Mouse (Mus musculus): ENCODE measurements around the gene Afg1l.

DNA sequence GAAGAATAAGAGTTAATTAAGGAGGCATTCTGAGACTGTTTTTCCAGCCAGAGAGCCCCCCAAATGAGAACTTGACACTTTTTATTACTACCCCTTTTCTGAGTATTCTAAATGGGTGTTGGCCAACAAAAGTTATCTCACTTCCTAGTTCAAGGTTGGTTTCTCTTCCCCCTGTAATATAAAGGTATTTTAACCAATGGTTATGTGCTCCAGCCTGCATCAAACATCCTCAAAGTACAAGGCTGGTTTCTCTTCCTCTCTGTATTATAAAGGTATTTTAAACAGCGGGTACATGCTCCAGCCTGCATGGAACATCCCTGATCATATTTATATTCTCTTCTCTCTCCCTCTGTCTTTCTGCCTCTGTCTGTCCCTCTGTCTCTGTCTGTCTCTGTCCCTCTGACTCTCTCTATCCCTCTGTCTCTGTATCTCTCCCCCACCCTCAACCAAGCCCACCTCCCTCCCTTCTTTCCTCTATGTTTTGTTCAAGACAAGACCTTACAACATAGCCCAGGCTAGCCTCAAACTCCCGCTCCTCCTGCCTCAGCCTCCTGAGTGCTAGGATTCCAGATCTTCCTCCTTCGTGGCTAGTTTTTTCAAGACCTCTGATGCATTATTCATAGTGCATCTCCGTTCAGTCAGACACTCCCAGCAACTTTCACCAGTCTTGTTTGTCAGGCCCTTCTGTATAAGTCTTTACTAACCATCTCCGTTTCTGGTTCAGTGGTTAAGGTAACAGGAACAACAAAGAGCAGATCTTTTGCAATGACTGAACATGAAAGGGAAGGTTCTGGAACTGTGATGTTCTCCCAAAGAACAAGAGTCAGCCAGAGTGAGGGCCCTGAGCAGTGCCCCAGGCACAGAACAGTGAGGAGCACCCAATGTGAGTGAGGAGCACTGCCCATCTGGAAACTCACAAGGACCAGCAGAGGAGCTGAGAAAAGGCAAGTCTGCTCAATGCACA, 41.2 kb downstream of the Afg1l start:
- TF ChIP-seq POLR2A (IDR thresholded peaks at IDR 0.05; ENCODE audit: control insufficient read depth, low read depth, low read length) (no peak), CTCF (IDR thresholded peaks at IDR 0.05; ENCODE audit: control insufficient read depth, insufficient read depth, insufficient replicate concordance, low read depth, low read length) (no peak)

All from testis, adult 2 months (tissue).